Comparison of ENCODE assay signal across 16 mouse cellular contexts in the genomic region with DNA sequence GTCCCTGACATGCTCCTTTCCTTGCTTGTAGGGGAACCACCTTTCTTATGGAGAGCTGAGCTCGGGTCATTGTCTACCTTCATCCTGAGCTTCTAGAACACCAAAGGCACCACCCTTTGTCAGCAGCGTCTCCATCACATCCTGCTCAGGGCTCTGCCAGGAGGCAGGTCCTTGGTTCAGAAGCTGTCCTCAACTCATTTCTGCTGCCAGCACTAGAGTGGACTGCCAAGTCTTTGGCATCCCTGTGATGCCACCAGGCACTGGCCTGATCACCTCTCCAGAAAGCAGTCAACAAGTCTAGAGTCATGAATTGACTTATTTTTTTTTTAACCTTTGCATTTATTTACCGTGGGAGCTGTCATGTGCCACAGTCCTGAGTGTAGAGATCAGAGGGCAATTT. TPM values are rescaled to one million over a fixed set of nuclear protein-coding genes. Genes with fewer than 3 reads are reported as not detected.
DNase-seq lines count a peak whose midpoint lies in the region; ATAC-seq lines count a peak whose summit lies in the region.
"Had no signal": no experiment of that assay in that cellular context is flagged by ENCODE, and none has a peak within 500 bp of the region (broad histone marks: within the 10 kb centered on the region; RNA-seq: fewer than 3 reads in every experiment).

No protein-coding gene starts in this region.

- intact Hi-C loops in heart, postnatal 14 days (cut with DNase I), result no loop called here

- H3K4me1 ChIP-seq in neural tube, embryonic 13.5 days (replicated peaks), result peaks cover 24% of the 10 kb centered on the region
- peaks cover 14% of the 10 kb centered on the region for H3K4me1 ChIP-seq in neural tube, embryonic 15.5 days

- H3K27me3 ChIP-seq in neural tube, embryonic 13.5 days, result no peaks in the 10 kb centered on the region
- no peaks in the 10 kb centered on the region for H3K27me3 ChIP-seq in neural tube, embryonic 15.5 days (replicated peaks)
- H3K27me3 ChIP-seq: neural tube, embryonic 12.5 days had no signal

- WGBS in neural tube, embryonic 13.5 days, result 79% methylated on average over 3 of the region's 3 CpGs
- 81% methylated on average over 3 of the region's 3 CpGs for WGBS in neural tube, embryonic 15.5 days

- H3K4me2 ChIP-seq in neural tube, embryonic 13.5 days, result no peak overlapping the region
- H3K4me2 ChIP-seq in neural tube, embryonic 15.5 days, result no peak overlapping the region
- H3K4me2 ChIP-seq: neural tube, embryonic 12.5 days had no signal

- DNase-seq in adrenal gland, adult 2 months, result peak; percentile 22
- DNase-seq in adrenal gland, adult 18-20 months (ENCODE audit: low spot score in 2 of 2), result no peak
- peak; percentile 23 to 37 for DNase-seq in heart, adult 18-20 months
- DNase-seq in heart, postnatal 14 days, result no peak
- no peak for DNase-seq in neural tube, embryonic 10.5 days (ENCODE audit: extremely low spot score, low spot score)
- DNase-seq in urinary bladder, postnatal 25 days (ENCODE audit: low spot score), result no peak
- DNase-seq: heart, postnatal 36 days; lung, postnatal 4 days; thymus, postnatal 4 days had no signal

- no peak for ATAC-seq in neural tube, embryonic 13.5 days (ENCODE audit: low read depth)
- no peak for ATAC-seq in neural tube, embryonic 15.5 days (ENCODE audit: low FRiP score)
- ATAC-seq: inflammation-experienced regulatory T-cells, adult 6 months; midbrain, embryonic 16.5 days had no signal

- H3K9me3 ChIP-seq in neural tube, embryonic 13.5 days, result no peaks in the 10 kb centered on the region
- no peaks in the 10 kb centered on the region for H3K9me3 ChIP-seq in neural tube, embryonic 15.5 days (replicated peaks)
- H3K9me3 ChIP-seq: neural tube, embryonic 12.5 days had no signal

- H3K36me3 ChIP-seq in neural tube, embryonic 13.5 days, result no peaks in the 10 kb centered on the region
- no peaks in the 10 kb centered on the region for H3K36me3 ChIP-seq in neural tube, embryonic 15.5 days
- H3K36me3 ChIP-seq: neural tube, embryonic 12.5 days had no signal

- H3K27ac ChIP-seq in neural tube, embryonic 13.5 days (replicated peaks), result peak overlapping the region; percentile 74; the same call in 1 of the 2 replicates
- peak overlapping the region; percentile 63 for H3K27ac ChIP-seq in neural tube, embryonic 15.5 days (replicated peaks)
- H3K27ac ChIP-seq: liver, embryonic 14.5 days; neural tube, embryonic 12.5 days; stomach, postnatal 0 days had no signal

- no peak overlapping the region for H3K4me3 ChIP-seq in neural tube, embryonic 13.5 days
- no peak overlapping the region for H3K4me3 ChIP-seq in neural tube, embryonic 15.5 days (replicated peaks)
- H3K4me3 ChIP-seq: neural tube, embryonic 12.5 days had no signal

- H3K9ac ChIP-seq in neural tube, embryonic 13.5 days, result no peak overlapping the region
- H3K9ac ChIP-seq in neural tube, embryonic 15.5 days (replicated peaks), result no peak overlapping the region
- H3K9ac ChIP-seq: liver, embryonic 14.5 days; neural tube, embryonic 12.5 days had no signal

RNA-seq across cellular contexts. Expression of gene Dlg1, which starts 11.7 kb away (rescaled TPM):
- total RNA-seq in adrenal gland, adult 2 months (2021), result 100 to 1,000 TPM in 1 of 2 experiments, 10 to 100 TPM in 1; 68.4 to 102 TPM
- 7.9 and 12.0 TPM in 2 replicates for polyA plus RNA-seq in adrenal gland, adult 2 months (2012; rRNA removed)
- total RNA-seq in adrenal gland, adult 18-20 months (2021), result 100 to 1,000 TPM in 1 of 2 experiments, 10 to 100 TPM in 1; 80.1 to 117 TPM
- total RNA-seq in heart, adult 18-20 months (2021), result 10 to 100 TPM; 52.6 to 59.2 TPM
- total RNA-seq in heart, postnatal 14 days (2021), result 10 to 100 TPM; 38.5 to 38.9 TPM
- polyA plus RNA-seq in neural tube, embryonic 13.5 days (2015; fragmentation: Nextera tagmentation; extraction: Ambion mirVana), result 13.3 and 13.7 TPM in 2 replicates
- polyA plus RNA-seq in neural tube, embryonic 15.5 days (2015; fragmentation: Nextera tagmentation; extraction: Ambion mirVana), result 13.0 and 15.5 TPM in 2 replicates

Comparison
In these comparisons a context has a peak if more than half of its experiments do, and no peak if none do; other contexts are left out.
1. DNase-seq: peak in adrenal gland, adult 2 months (single experiment) and heart, adult 18-20 months (2 of 2); none in adrenal gland, adult 18-20 months (0 of 2), heart, postnatal 14 days (0 of 2), neural tube, embryonic 10.5 days (single experiment) and urinary bladder, postnatal 25 days (single experiment).